Mouse (Mus musculus) kidney, postnatal 0 days (tissue): ENCODE measurements around the gene Tle1. TPM values are rescaled to one million over a fixed set of nuclear protein-coding genes. Genes with fewer than 3 reads are reported as not detected.

ENCODE experiments used
- ATAC-seq: fragments of 200-750 bp; cut with Nextera tagmentation; replicated peaks from 2 replicates; pipeline ENCODE4 v1.8.0; 2017; ENCODE audit warnings: low read depth, moderate number of reproducible peaks, moderate TSS enrichment, moderate library complexity; ENCODE audit not compliant: low FRiP score
- DNase-seq: peaks from one replicate; pipeline ENCODE4 v3.0.0-alpha.2; 2016; ENCODE audit warnings: low spot score
- H3K27ac ChIP-seq: fragments of 300-500 bp; sonication (generic); 2 replicates; pipeline ENCODE4 v1.5.1; 2014; ENCODE audit warnings: mild to moderate bottlenecking
- H3K27me3 ChIP-seq: fragments of 300-500 bp; sonication (generic); 2 replicates; pipeline ENCODE4 v1.6.1; 2014; ENCODE audit warnings: low read length, mixed read lengths; ENCODE audit not compliant: insufficient read depth
- H3K36me3 ChIP-seq: fragments of 300-500 bp; sonication (generic); 2 replicates; pipeline ENCODE4 v1.6.1; 2014; ENCODE audit warnings: low read length, mixed read lengths; ENCODE audit not compliant: insufficient read depth
- H3K4me1 ChIP-seq: fragments of 300-500 bp; sonication (generic); replicated peaks from 2 replicates; pipeline ENCODE4 v1.6.1; 2014; ENCODE audit warnings: antibody characterized with exemption, low read length, mixed read lengths; ENCODE audit not compliant: insufficient read depth
- H3K4me2 ChIP-seq: fragments of 300-500 bp; sonication (generic); 2 replicates; pipeline ENCODE4 v1.6.1; 2014; ENCODE audit warnings: mild to moderate bottlenecking, low read length, moderate library complexity, mixed read lengths
- H3K4me3 ChIP-seq: fragments of 300-500 bp; sonication (generic); replicated peaks from 2 replicates; pipeline ENCODE4 v1.5.1; 2014; ENCODE audit warnings: low read depth, low read length
- H3K9ac ChIP-seq: fragments of 300-500 bp; sonication (generic); 2 replicates; pipeline ENCODE4 v1.6.1; 2014; ENCODE audit warnings: low read depth, low read length
- H3K9me3 ChIP-seq: fragments of 300-500 bp; sonication (generic); replicated peaks from 2 replicates; pipeline ENCODE4 v1.6.1; 2016; ENCODE audit warnings: low read length, inconsistent platforms, mixed read lengths
- CTCF ChIP-seq: IDR thresholded peaks from 2 replicates; pipeline ENCODE4 v1.5.1; 2016; ENCODE audit warnings: antibody characterized with exemption, low read depth, mild to moderate bottlenecking, moderate library complexity
- WGBS: fragments of 180-500 bp; shearing (Covaris S2); extraction: QIAGEN DNeasy Blood & Tissue Kit; methylation state at CpG from one replicate; pipeline ENCODE4 v1.1.7; 2014; 5-methylcytosine and 5-hydroxymethylcytosine counted together
- polyA plus RNA-seq: library from polyadenylated mRNA; unstranded; fragments of >200 nt; fragmentation: Nextera tagmentation; extraction: Ambion mirVana; gene quantifications from 2 replicates; pipeline ENCODE4 v1.2.1, GENCODE M21; 2015

Tle1 gene
- polyA plus RNA-seq, 1 experiment from 2014 or later: 28.3 TPM

GRCm38 (mm10) chr4:72167171-72167570 lies 33.5 kb downstream of the Tle1 start:
- Histone ChIP-seq H3K4me3 (no peak overlapping the region), H3K27ac (no peak overlapping the region), H3K9me3 (no peaks in the 10 kb centered on the region), H3K36me3 (0 out of 2 replicates have a peak, but pooled peaks cover 11% of the 10 kb centered on the region), H3K9ac (no peak overlapping the region), H3K27me3 (no peaks in the 10 kb centered on the region), H3K4me1 (no peaks in the 10 kb centered on the region; the same call in 1 of the 2 replicates), H3K4me2 (no peak overlapping the region)
- ATAC-seq (no peak), DNase-seq (no peak)
- 85% methylated on average over 3 of the region's 3 CpGs for WGBS
- no peak for TF ChIP-seq CTCF

GRCm38 (mm10) chr4:72166561-72166960 lies 34.2 kb downstream of the Tle1 start:
- no peak for TF ChIP-seq CTCF
- no peaks in the 10 kb centered on the region; the same call in 1 of the 2 replicates for H3K4me1 ChIP-seq
- H3K36me3 ChIP-seq: 0 out of 2 replicates have a peak, but pooled peaks cover 11% of the 10 kb centered on the region
- 85% methylated on average over 2 of the region's 2 CpGs for WGBS
- no peak overlapping the region for H3K27ac ChIP-seq
- DNase-seq: no peak
- ATAC-seq: no peak
- no peak overlapping the region for H3K9ac ChIP-seq
- no peak overlapping the region for H3K4me3 ChIP-seq
- no peak overlapping the region for H3K4me2 ChIP-seq
- no peaks in the 10 kb centered on the region for H3K27me3 ChIP-seq
- no peaks in the 10 kb centered on the region for H3K9me3 ChIP-seq

GRCm38 (mm10) chr4:72165765-72166164 lies 35.0 kb downstream of the Tle1 start:
- no peak for TF ChIP-seq CTCF
- no peak for ATAC-seq
- Histone ChIP-seq H3K27ac (no peak overlapping the region), H3K9ac (no peak overlapping the region), H3K9me3 (no peaks in the 10 kb centered on the region), H3K36me3 (0 out of 2 replicates have a peak, but pooled peaks cover 11% of the 10 kb centered on the region), H3K4me1 (no peaks in the 10 kb centered on the region; the same call in 1 of the 2 replicates), H3K4me3 (no peak overlapping the region), H3K27me3 (no peaks in the 10 kb centered on the region), H3K4me2 (no peak overlapping the region)
- WGBS: 98% methylated on average over 9 of the region's 9 CpGs
- no peak for DNase-seq

- DNase-seq: no peak
- no peaks in the 10 kb centered on the region for H3K27me3 ChIP-seq
- H3K9me3 ChIP-seq: no peaks in the 10 kb centered on the region
- WGBS: 95% methylated on average over 4 of the region's 4 CpGs
- H3K27ac ChIP-seq: no peak overlapping the region
- 0 out of 2 replicates have a peak, but pooled peaks cover 13% of the 10 kb centered on the region for H3K36me3 ChIP-seq
- ATAC-seq: no peak
- no peak overlapping the region for H3K4me2 ChIP-seq
- no peaks in the 10 kb centered on the region; the same call in 1 of the 2 replicates for H3K4me1 ChIP-seq
- H3K9ac ChIP-seq: no peak overlapping the region
- no peak overlapping the region for H3K4me3 ChIP-seq
- no peak for TF ChIP-seq CTCF
These were observed 38.1 kb downstream of the Tle1 start for GRCm38 (mm10) chr4:72162445-72163218.

- WGBS: 30% methylated on average over 14 of the region's 14 CpGs
- Histone ChIP-seq H3K36me3 (0 out of 2 replicates have a peak, but pooled peaks cover 14% of the 10 kb centered on the region), H3K4me3 (no peak overlapping the region), H3K9me3 (no peaks in the 10 kb centered on the region), H3K27me3 (no peaks in the 10 kb centered on the region), H3K27ac (no peak overlapping the region), H3K9ac (no peak overlapping the region), H3K4me1 (no peaks in the 10 kb centered on the region), H3K4me2 (no peak overlapping the region)
- DNase-seq (peak; percentile 46), ATAC-seq (peak; percentile 85)
- TF ChIP-seq CTCF: no peak
These were observed 40.6 kb downstream of the Tle1 start for GRCm38 (mm10) chr4:72160102-72160511.

- Histone ChIP-seq H3K27ac (no peak overlapping the region), H3K4me1 (no peaks in the 10 kb centered on the region), H3K4me3 (no peak overlapping the region), H3K4me2 (no peak overlapping the region), H3K36me3 (0 out of 2 replicates have a peak, but pooled peaks cover 7% of the 10 kb centered on the region), H3K9ac (no peak overlapping the region), H3K9me3 (no peaks in the 10 kb centered on the region), H3K27me3 (no peaks in the 10 kb centered on the region)
- TF ChIP-seq CTCF: no peak; the same call in 1 of the 2 replicates
- DNase-seq (no peak), ATAC-seq (no peak)
- 60% methylated on average over 10 of the region's 10 CpGs for WGBS
These were observed 42.8 kb downstream of the Tle1 start for GRCm38 (mm10) chr4:72157931-72158371.
